Mouse (Mus musculus) heart, postnatal 0 days (tissue): ENCODE measurements around the gene Smco3.

ENCODE experiments used
- CTCF ChIP-seq: IDR thresholded peaks from 2 replicates; pipeline ENCODE4 v1.5.1; 2016; ENCODE audit warnings: antibody characterized with exemption, control low read depth, low read depth
- EP300 ChIP-seq: IDR thresholded peaks from 2 replicates; pipeline ENCODE4 v1.6.1; 2016; ENCODE audit warnings: antibody characterized with exemption, low read depth

DNA sequence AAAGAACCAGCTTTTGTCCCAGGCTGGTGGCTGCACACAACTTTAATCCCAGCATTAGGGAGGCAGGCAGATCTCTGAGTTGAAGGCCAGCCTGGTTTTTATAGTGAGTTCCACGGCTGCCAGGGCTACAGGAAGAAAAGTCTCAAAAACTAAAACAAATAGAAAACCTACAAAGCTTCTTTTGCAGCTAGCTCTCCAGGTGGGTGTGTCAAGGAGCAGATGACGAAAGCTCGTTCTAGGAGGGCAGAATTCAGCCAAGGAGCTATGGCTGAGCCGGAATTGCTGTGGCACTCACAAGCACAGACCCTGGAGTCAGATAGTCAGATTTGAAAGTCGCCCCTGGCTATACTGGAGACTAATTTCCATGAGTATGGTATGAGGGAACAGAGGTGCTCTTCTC is 28.4 kb downstream of the Smco3 start:
- TF ChIP-seq CTCF = no peak
- no peak for TF ChIP-seq EP300
